ENCODE assay signal across 8 mouse cellular contexts in the genomic region with DNA sequence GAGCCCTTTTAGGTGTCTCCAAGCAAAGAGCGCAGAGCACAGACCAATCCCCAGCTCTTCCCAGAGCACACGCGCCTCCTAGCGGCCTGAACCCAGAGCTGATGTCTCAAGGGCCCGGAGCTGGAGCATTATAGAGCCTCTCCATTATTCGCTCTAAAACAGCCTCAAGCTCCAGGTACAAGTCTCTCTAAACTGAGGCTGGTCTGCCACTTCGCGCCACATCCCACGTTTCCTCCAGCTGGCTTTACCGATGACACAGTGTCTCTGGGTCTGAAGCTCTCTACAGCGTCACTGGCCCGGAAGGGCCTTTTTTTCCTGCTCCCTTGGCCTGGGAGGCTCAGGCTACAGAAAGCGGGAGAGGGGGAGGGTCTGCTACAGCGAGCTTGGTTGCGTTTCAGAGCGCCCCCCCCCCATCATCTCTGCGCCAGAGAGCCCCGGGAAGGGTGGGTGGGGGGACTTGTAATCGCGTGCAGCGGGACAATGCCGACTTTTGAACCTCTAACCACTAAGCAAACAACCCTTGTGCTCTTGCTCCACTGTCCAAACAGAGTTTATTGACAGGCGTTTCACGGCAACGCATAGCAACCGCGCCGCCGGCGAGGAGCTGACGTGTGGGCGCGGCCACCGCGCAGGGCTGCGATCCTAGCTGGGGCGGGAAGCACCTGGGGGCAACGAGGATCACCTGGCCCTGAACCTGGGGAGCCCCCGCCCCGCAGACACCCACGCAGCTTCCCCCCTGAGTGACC. TPM values are rescaled to one million over a fixed set of nuclear protein-coding genes. Genes with fewer than 3 reads are reported as not detected.
DNase-seq lines count a peak whose midpoint lies in the region; ATAC-seq and TF ChIP-seq lines count a peak whose summit lies in the region.

No protein-coding gene starts in this region.

- peak; percentile 84 for DNase-seq in heart, adult 11 months
- DNase-seq in heart, postnatal 25 days (ENCODE audit: low spot score) = no peak
- peak; percentile 89 for DNase-seq in ES-E14 (ENCODE audit: low read depth, low spot score)
- DNase-seq in embryo, embryonic 9.5 days (ENCODE audit: extremely low spot score) = peak; percentile 82
- peak; percentile 90 for DNase-seq in liver, adult 2 months (ENCODE audit: extremely low read depth, low read depth, low spot score)
- no peak for DNase-seq in left cerebral cortex, adult 8-10 months (ENCODE audit: low spot score in 2 of 2)

- H3K9me3 ChIP-seq in ES-E14 (ENCODE audit: control insufficient read depth, insufficient read depth, low read depth, low read length) = no peaks in the 10 kb centered on the region
- H3K9me3 ChIP-seq in hindbrain, embryonic 13.5 days = no peaks in the 10 kb centered on the region
- H3K9me3 ChIP-seq in midbrain, embryonic 16.5 days (replicated peaks; ENCODE audit: control insufficient read depth, low read length, poor library complexity, severe bottlenecking) = no peaks in the 10 kb centered on the region

- H3K27ac ChIP-seq in ES-E14 (ENCODE audit: insufficient read depth, low read depth, low read length, poor library complexity, severe bottlenecking) = no peak overlapping the region
- H3K27ac ChIP-seq in hindbrain, embryonic 13.5 days = no peak overlapping the region
- peak overlapping the region; percentile 54 for H3K27ac ChIP-seq in liver, adult 2 months (replicated peaks; ENCODE audit: insufficient read depth, low read depth, low read length)
- no peak overlapping the region for H3K27ac ChIP-seq in midbrain, embryonic 16.5 days (ENCODE audit: low read length)

- peaks cover 100% of the 10 kb centered on the region for H3K27me3 ChIP-seq in hindbrain, embryonic 13.5 days
- peaks cover 18% of the 10 kb centered on the region; the same call in 1 of the 2 replicates for H3K27me3 ChIP-seq in liver, adult 2 months (ENCODE audit: control insufficient read depth, insufficient read depth, low read length)
- peaks cover 85% of the 10 kb centered on the region for H3K27me3 ChIP-seq in midbrain, embryonic 16.5 days (ENCODE audit: control insufficient read depth, insufficient read depth, low read depth, low read length)

- no peak for TF ChIP-seq POLR2A in liver, adult 2 months (IDR thresholded peaks at IDR 0.05; ENCODE audit: extremely low read depth, insufficient read depth, low read length)

- no peaks in the 10 kb centered on the region for H3K79me2 ChIP-seq in liver, adult 2 months (ENCODE audit: control insufficient read depth, insufficient read depth, low read length)

- no peak for ATAC-seq in hindbrain, embryonic 13.5 days (ENCODE audit: low FRiP score)
- no peak for ATAC-seq in midbrain, embryonic 16.5 days

- peak overlapping the region; percentile 50 to 54 for H3K4me3 ChIP-seq in ES-E14 (ENCODE audit: insufficient read depth in 1 of 2, low read depth in 1 of 2, low read length in 2 of 2, poor library complexity in 1 of 2, severe bottlenecking in 1 of 2)
- H3K4me3 ChIP-seq in hindbrain, embryonic 13.5 days = no peak overlapping the region; the same call in 1 of the 2 replicates
- peak overlapping the region; percentile 46 for H3K4me3 ChIP-seq in liver, adult 2 months (ENCODE audit: insufficient read depth, low read depth, low read length)
- H3K4me3 ChIP-seq in midbrain, embryonic 16.5 days (ENCODE audit: low read depth, low read length) = peak overlapping the region; percentile 6; the same call in 1 of the 2 replicates

- TF ChIP-seq CTCF in liver, adult 2 months (IDR thresholded peaks at IDR 0.05; ENCODE audit: low read depth, low read length) = peak; percentile 85

- in situ Hi-C loops in ES-E14 (cut with MboI; ENCODE audit: low sequenced_read_pairs in 2 of 2, unreplicated experiment in 2 of 2) = no loop called here

- WGBS in hindbrain, embryonic 13.5 days = under 1% methylated on average over 41 of the region's 41 CpGs
- WGBS in liver, adult 2 months = under 1% methylated on average over 41 of the region's 41 CpGs
- under 1% methylated on average over 41 of the region's 41 CpGs for WGBS in midbrain, embryonic 16.5 days

- H3K4me1 ChIP-seq in ES-E14 (ENCODE audit: control insufficient read depth in 2 of 2, insufficient read depth in 2 of 2, low read length in 2 of 2, poor library complexity in 1 of 2) = peaks cover 0 to 8% of the 10 kb centered on the region in 2 experiments; a peak in 2 of 4 replicates
- peaks cover 8% of the 10 kb centered on the region; the same call in 1 of the 2 replicates for H3K4me1 ChIP-seq in hindbrain, embryonic 13.5 days (replicated peaks)
- peaks cover 3% of the 10 kb centered on the region for H3K4me1 ChIP-seq in liver, adult 2 months (ENCODE audit: control insufficient read depth, insufficient read depth, low read length)
- H3K4me1 ChIP-seq in midbrain, embryonic 16.5 days (ENCODE audit: control insufficient read depth, insufficient read depth, low read length) = peaks cover 4% of the 10 kb centered on the region; the same call in 1 of the 2 replicates

- intact Hi-C loops in heart, postnatal 25 days (cut with DNase I) = no loop called here

- peak overlapping the region; percentile 31 for H3K4me2 ChIP-seq in hindbrain, embryonic 13.5 days
- peak overlapping the region; percentile 34 for H3K4me2 ChIP-seq in midbrain, embryonic 16.5 days (ENCODE audit: low read length)

- peak overlapping the region; percentile 58; the same call in 1 of the 2 replicates for H3K9ac ChIP-seq in ES-E14 (ENCODE audit: insufficient read depth, low read depth, low read length, poor library complexity, severe bottlenecking)
- H3K9ac ChIP-seq in hindbrain, embryonic 13.5 days = no peak overlapping the region
- peak overlapping the region; percentile 43 for H3K9ac ChIP-seq in liver, adult 2 months (ENCODE audit: low read depth, low read length)
- H3K9ac ChIP-seq in midbrain, embryonic 16.5 days (ENCODE audit: low read depth, low read length) = no peak overlapping the region

- H3K36me3 ChIP-seq in ES-E14 (ENCODE audit: control insufficient read depth, insufficient read depth, low read length, poor library complexity, severe bottlenecking) = no peaks in the 10 kb centered on the region
- no peaks in the 10 kb centered on the region for H3K36me3 ChIP-seq in hindbrain, embryonic 13.5 days
- H3K36me3 ChIP-seq in liver, adult 2 months (ENCODE audit: control insufficient read depth, insufficient read depth, low read length) = no peaks in the 10 kb centered on the region
- no peaks in the 10 kb centered on the region for H3K36me3 ChIP-seq in midbrain, embryonic 16.5 days (ENCODE audit: control insufficient read depth, insufficient read depth, low read length)

TF ChIP-seq in ES-E14, 5 proteins besides CTCF, POLR2A, EP300 and RAD21:
- no peak for TF ChIP-seq ZNF384 (IDR thresholded peaks at IDR 0.05; ENCODE audit: low read depth, low read length)
- TF ChIP-seq ZC3H11A (IDR thresholded peaks at IDR 0.05; ENCODE audit: borderline replicate concordance, low read depth, low read length) = peak; percentile 16; the same call in 1 of the 2 replicates

RNA-seq across cellular contexts. Expression of gene Cdx2, which starts 7.6 kb away (rescaled TPM):
- total RNA-seq in heart, postnatal 25 days (2021) = not detected
- 2.8 and 5.4 TPM in 2 replicates for total RNA-seq in ES-E14 (2012; rRNA removed)
- polyA plus RNA-seq in hindbrain, embryonic 13.5 days (2015; fragmentation: Nextera tagmentation; extraction: Ambion mirVana) = 0.08 TPM in 1 of 2 replicates, not detected in the other
- total RNA-seq in liver, adult 2 months (2014; rRNA removed) = not detected in 2 replicates
- polyA plus RNA-seq in liver, adult 2 months (2012; rRNA removed) = 0.04 TPM in 1 of 2 replicates, not detected in the other
- not detected in 2 replicates for polyA plus RNA-seq in midbrain, embryonic 16.5 days (2015; fragmentation: Nextera tagmentation; extraction: Ambion mirVana)
- not detected for total RNA-seq in left cerebral cortex, adult 8-10 months (2022)

RNA-seq across cellular contexts. Expression of gene Urad, which starts 22.8 kb away (rescaled TPM):
- total RNA-seq in heart, postnatal 25 days (2021) = not detected
- not detected in 2 replicates for total RNA-seq in ES-E14 (2012; rRNA removed)
- not detected in 2 replicates for polyA plus RNA-seq in hindbrain, embryonic 13.5 days (2015; fragmentation: Nextera tagmentation; extraction: Ambion mirVana)
- 106 and 128 TPM in 2 replicates for total RNA-seq in liver, adult 2 months (2014; rRNA removed)
- polyA plus RNA-seq in liver, adult 2 months (2012; rRNA removed) = 154 and 217 TPM in 2 replicates
- not detected in 2 replicates for polyA plus RNA-seq in midbrain, embryonic 16.5 days (2015; fragmentation: Nextera tagmentation; extraction: Ambion mirVana)
- not detected for total RNA-seq in left cerebral cortex, adult 8-10 months (2022)

RNA-seq across cellular contexts. Expression of gene Pdx1, which starts 29.7 kb away (rescaled TPM):
- not detected for total RNA-seq in heart, postnatal 25 days (2021)
- total RNA-seq in ES-E14 (2012; rRNA removed) = 0.09 TPM in 1 of 2 replicates, not detected in the other
- not detected in 2 replicates for polyA plus RNA-seq in hindbrain, embryonic 13.5 days (2015; fragmentation: Nextera tagmentation; extraction: Ambion mirVana)
- total RNA-seq in liver, adult 2 months (2014; rRNA removed) = not detected in 2 replicates
- polyA plus RNA-seq in liver, adult 2 months (2012; rRNA removed) = not detected in 2 replicates
- not detected in 2 replicates for polyA plus RNA-seq in midbrain, embryonic 16.5 days (2015; fragmentation: Nextera tagmentation; extraction: Ambion mirVana)
- not detected for total RNA-seq in left cerebral cortex, adult 8-10 months (2022)

Comparison
In these comparisons a context has a peak if more than half of its experiments do, and no peak if none do; other contexts are left out.
1. DNase-seq: peak in heart, adult 11 months (single experiment), ES-E14 (single experiment), embryo, embryonic 9.5 days (single experiment) and liver, adult 2 months (single experiment); none in heart, postnatal 25 days (single experiment) and left cerebral cortex, adult 8-10 months (0 of 2).
2. H3K9ac ChIP-seq: peak in ES-E14 (single experiment) and liver, adult 2 months (single experiment); none in hindbrain, embryonic 13.5 days (single experiment) and midbrain, embryonic 16.5 days (single experiment).
3. RNA of gene Urad, which starts 22.8 kb away (total RNA-seq): 106 to 128 TPM in liver, adult 2 months; not detected in heart, postnatal 25 days, not detected in ES-E14 and not detected in left cerebral cortex, adult 8-10 months; every median in the first group is over 10 times any median in the second.